Mouse (Mus musculus) liver, adult 2 months (tissue): ENCODE data around the gene Prkrip1. TPM values are rescaled to one million over a fixed set of nuclear protein-coding genes. Genes with fewer than 3 reads are reported as not detected.

ENCODE experiments used
- DNase-seq: peaks from one replicate; pipeline ENCODE4 v3.0.0-alpha.2; 2011; ENCODE audit warnings: low read depth, low spot score; ENCODE audit errors: extremely low read depth
- H3K27ac ChIP-seq: fragments of 200-500 bp; replicated peaks from 2 replicates; pipeline ENCODE4 v1.5.1; 2012; ENCODE audit warnings: low read depth, mild to moderate bottlenecking, control low read depth, inconsistent platforms, low read length; ENCODE audit not compliant: insufficient read depth
- H3K27me3 ChIP-seq: fragments of 200-500 bp; 2 replicates; pipeline ENCODE4 v1.6.1; 2012; ENCODE audit warnings: mild to moderate bottlenecking, moderate library complexity, low read length, inconsistent platforms; ENCODE audit not compliant: control insufficient read depth, insufficient read depth
- H3K36me3 ChIP-seq: fragments of 200-500 bp; 2 replicates; pipeline ENCODE4 v1.6.1; 2012; ENCODE audit warnings: low read length, inconsistent platforms; ENCODE audit not compliant: control insufficient read depth, insufficient read depth
- H3K4me1 ChIP-seq: fragments of 200-500 bp; 2 replicates; pipeline ENCODE4 v1.6.1; 2011; ENCODE audit warnings: low read length; ENCODE audit not compliant: control insufficient read depth, insufficient read depth
- H3K4me3 ChIP-seq: fragments of 200-500 bp; 2 replicates; pipeline ENCODE4 v1.5.1; 2011; ENCODE audit warnings: low read depth, mild to moderate bottlenecking, control low read depth, low read length, moderate library complexity; ENCODE audit not compliant: insufficient read depth
- H3K79me2 ChIP-seq: fragments of 200-500 bp; 2 replicates; pipeline ENCODE4 v1.6.1; 2012; ENCODE audit warnings: inconsistent platforms, mild to moderate bottlenecking, low read length, moderate library complexity; ENCODE audit not compliant: control insufficient read depth, insufficient read depth
- H3K9ac ChIP-seq: fragments of 200-500 bp; 2 replicates; pipeline ENCODE4 v1.6.1; 2012; ENCODE audit warnings: low read depth, mild to moderate bottlenecking, control low read depth, inconsistent platforms, low read length
- CTCF ChIP-seq: fragments of 200-500 bp; IDR thresholded peaks from 2 replicates; pipeline ENCODE4 v1.5.1; 2011; ENCODE audit warnings: low read depth, low read length, control low read depth
- POLR2A ChIP-seq: fragments of 200-500 bp; IDR thresholded peaks from 2 replicates; pipeline ENCODE4 v1.6.1; 2011; ENCODE audit warnings: low read length, control low read depth; ENCODE audit not compliant: insufficient read depth; ENCODE audit errors: extremely low read depth
- WGBS: fragments of 180-500 bp; shearing (Covaris S2); methylation state at CpG from one replicate; pipeline ENCODE4 v1.1.7; 2018; 5-methylcytosine and 5-hydroxymethylcytosine counted together
- polyA plus RNA-seq: library from polyadenylated mRNA; depleted of rRNA; stranded (reverse); fragments of >200 nt; gene quantifications from 2 replicates; pipeline ENCODE4 v1.2.3, GENCODE M21; 2012
- total RNA-seq: library from RNA; depleted of rRNA; stranded (reverse); fragments of >200 nt; gene quantifications from 2 replicates; pipeline ENCODE4 v1.2.3, GENCODE M21; 2014

The Prkrip1 gene
- total and polyA plus RNA-seq, 2 experiments, result 2.1 to 4.8 TPM

GRCm38 (mm10) chr5:136182049-136182448 is 16.7 kb downstream of the Prkrip1 start:
- no peak for TF ChIP-seq CTCF
- DNase-seq, result no peak
- 93% methylated on average over 6 of the region's 6 CpGs for WGBS
- Histone ChIP-seq H3K27ac (no peak overlapping the region), H3K4me1 (no peaks in the 10 kb centered on the region), H3K36me3 (peaks cover 8% of the 10 kb centered on the region; the same call in 1 of the 2 replicates), H3K79me2 (no peaks in the 10 kb centered on the region), H3K4me3 (no peak overlapping the region), H3K27me3 (no peaks in the 10 kb centered on the region), H3K9ac (no peak overlapping the region)

- peaks cover 8% of the 10 kb centered on the region; the same call in 1 of the 2 replicates for H3K36me3 ChIP-seq
- 91% methylated on average over 6 of the region's 6 CpGs for WGBS
- TF ChIP-seq CTCF, result no peak
- no peak for TF ChIP-seq POLR2A
Observed at GRCm38 (mm10) chr5:136181197-136181596, 17.6 kb downstream of the Prkrip1 start.

GRCm38 (mm10) chr5:136179594-136179993 is 19.2 kb downstream of the Prkrip1 start:
- Histone ChIP-seq H3K36me3 (peaks cover 8% of the 10 kb centered on the region; the same call in 1 of the 2 replicates), H3K9ac (no peak overlapping the region), H3K27me3 (no peaks in the 10 kb centered on the region), H3K79me2 (no peaks in the 10 kb centered on the region), H3K27ac (no peak overlapping the region), H3K4me1 (no peaks in the 10 kb centered on the region), H3K4me3 (no peak overlapping the region)
- TF ChIP-seq CTCF (no peak), POLR2A (no peak)
- DNase-seq, result no peak
- WGBS, result 86% methylated on average over 5 of the region's 5 CpGs

More at GRCm38 (mm10) chr5:136181197-136181596, 17.6 kb downstream of the Prkrip1 start:
- DNase-seq, result no peak
- Histone ChIP-seq H3K4me1 (no peaks in the 10 kb centered on the region), H3K27ac (no peak overlapping the region), H3K9ac (no peak overlapping the region), H3K79me2 (no peaks in the 10 kb centered on the region), H3K27me3 (no peaks in the 10 kb centered on the region), H3K4me3 (no peak overlapping the region)

- H3K79me2 ChIP-seq, result no peaks in the 10 kb centered on the region
- TF ChIP-seq POLR2A (no peak), CTCF (no peak)
- H3K4me3 ChIP-seq, result no peak overlapping the region
- H3K36me3 ChIP-seq, result no peaks in the 10 kb centered on the region
- H3K4me1 ChIP-seq, result peaks cover 13% of the 10 kb centered on the region
- no peak for DNase-seq
- WGBS, result 33% methylated on average over 9 of the region's 9 CpGs
- H3K9ac ChIP-seq, result no peak overlapping the region
- H3K27me3 ChIP-seq, result no peaks in the 10 kb centered on the region
- H3K27ac ChIP-seq, result no peak overlapping the region; the same call in 1 of the 2 replicates
Observed at GRCm38 (mm10) chr5:136173606-136174463, 24.9 kb downstream of the Prkrip1 start.

GRCm38 (mm10) chr5:136172939-136173338 is 25.8 kb downstream of the Prkrip1 start:
- H3K4me3 ChIP-seq, result no peak overlapping the region
- peaks cover 13% of the 10 kb centered on the region for H3K4me1 ChIP-seq
- no peak for DNase-seq
- no peaks in the 10 kb centered on the region for H3K27me3 ChIP-seq
- H3K79me2 ChIP-seq, result no peaks in the 10 kb centered on the region
- no peak overlapping the region for H3K27ac ChIP-seq
- no peaks in the 10 kb centered on the region for H3K36me3 ChIP-seq
- TF ChIP-seq CTCF, result no peak
- no peak for TF ChIP-seq POLR2A
- 85% methylated on average over 9 of the region's 9 CpGs for WGBS
- no peak overlapping the region for H3K9ac ChIP-seq
